In the genomic region with DNA sequence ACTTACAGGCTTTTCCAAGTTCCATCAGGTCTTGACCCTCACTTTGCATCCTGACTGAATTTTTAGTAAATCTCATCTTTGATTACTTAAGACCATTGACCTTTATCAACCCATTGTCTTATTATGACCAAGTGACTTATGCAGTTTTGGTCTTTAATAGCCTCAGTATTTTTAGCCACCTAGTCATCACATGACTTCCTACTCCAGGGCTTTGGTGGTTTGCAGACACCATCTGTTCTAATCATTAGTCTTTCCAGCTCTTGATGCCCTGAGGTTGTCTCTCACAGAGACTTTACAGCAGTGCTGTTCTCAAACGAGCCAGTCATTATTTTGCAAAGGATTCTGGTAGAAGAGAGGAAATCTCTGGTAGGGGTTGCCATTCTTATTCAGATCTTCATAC, we compare ENCODE assay signal across 23 mouse cellular contexts.
"Had no signal": no experiment of that assay in that cellular context is flagged by ENCODE, and none has a peak within 500 bp of the region (broad histone marks: within the 10 kb centered on the region; RNA-seq: fewer than 3 reads in every experiment).

No protein-coding gene starts in this region.

- H3K4me2 ChIP-seq: heart, embryonic 11.5 days; hindbrain, embryonic 12.5 days; hindbrain, embryonic 14.5 days; intestine, embryonic 15.5 days; limb, embryonic 13.5 days; limb, embryonic 15.5 days; liver, embryonic 12.5 days had no signal

- ATAC-seq: forebrain, embryonic 16.5 days; hindbrain, embryonic 16.5 days; inflammation-experienced regulatory T-cells, adult 6 months; intestine, embryonic 15.5 days; intestine, postnatal 0 days; liver, embryonic 12.5 days had no signal

- H3K4me1 ChIP-seq: intestine, embryonic 15.5 days; limb, embryonic 13.5 days; limb, embryonic 15.5 days; liver, embryonic 12.5 days had no signal

- H3K36me3 ChIP-seq: hindbrain, embryonic 10.5 days; hindbrain, embryonic 12.5 days; intestine, embryonic 15.5 days; limb, embryonic 13.5 days; limb, embryonic 15.5 days; liver, embryonic 12.5 days had no signal

- H3K27me3 ChIP-seq: hindbrain, embryonic 12.5 days; intestine, embryonic 15.5 days; limb, embryonic 13.5 days; limb, embryonic 15.5 days; liver, embryonic 12.5 days had no signal

- H3K4me3 ChIP-seq: hindbrain, embryonic 10.5 days; hindbrain, embryonic 12.5 days; intestine, embryonic 15.5 days; layer of hippocampus, adult 2 months; limb, embryonic 13.5 days; limb, embryonic 15.5 days; liver, embryonic 12.5 days had no signal

- DNase-seq: gastrocnemius, postnatal 25 days; heart, postnatal 14 days; heart, postnatal 36 days; kidney, adult 18-20 months; kidney, adult 8-10 months; kidney, postnatal 10 days; kidney, postnatal 25 days; kidney, postnatal 4 days; left cerebral cortex, postnatal 4 days had no signal

- H3K9me3 ChIP-seq: hindbrain, embryonic 10.5 days; hindbrain, embryonic 12.5 days; intestine, embryonic 15.5 days; limb, embryonic 13.5 days; limb, embryonic 15.5 days; liver, embryonic 12.5 days had no signal

- H3K27ac ChIP-seq: hindbrain, embryonic 10.5 days; hindbrain, embryonic 12.5 days; hindbrain, embryonic 14.5 days; intestine, embryonic 15.5 days; layer of hippocampus, adult 2 months; limb, embryonic 13.5 days; limb, embryonic 15.5 days; liver, embryonic 12.5 days; liver, embryonic 14.5 days had no signal

- H3K9ac ChIP-seq: hindbrain, embryonic 12.5 days; hindbrain, embryonic 14.5 days; intestine, embryonic 15.5 days; limb, embryonic 13.5 days; limb, embryonic 15.5 days; liver, embryonic 12.5 days; liver, embryonic 14.5 days had no signal
